Mouse (Mus musculus): ENCODE results near the gene Nfkb1. TPM values are rescaled to one million over a fixed set of nuclear protein-coding genes. Genes with fewer than 3 reads are reported as not detected.

Gene Nfkb1
- polyA plus RNA-seq, 1 experiment from 2014 or later: 6.8 TPM

DNA sequence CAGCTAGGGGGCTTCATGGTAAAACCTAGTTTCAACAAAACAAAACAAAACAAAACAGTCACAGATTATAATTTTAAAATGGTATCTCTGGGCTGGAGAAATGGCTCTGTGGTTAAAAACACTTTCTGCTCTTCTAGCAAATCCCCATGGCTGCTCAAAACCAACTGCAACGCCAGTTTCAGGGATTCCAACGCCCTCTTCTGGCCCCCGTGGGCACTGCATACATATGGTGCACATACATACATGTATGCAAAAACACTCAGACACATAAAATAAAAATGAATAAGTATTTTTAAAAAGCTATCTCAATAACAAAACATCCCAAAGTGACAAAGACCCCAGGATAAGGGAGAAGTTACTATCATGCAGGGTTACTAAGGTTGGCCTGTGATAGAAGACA lies 46.4 kb downstream of the Nfkb1 start:
- Histone ChIP-seq H3K9me3 (replicated peaks; ENCODE audit: control insufficient read depth, low read length, poor library complexity, severe bottlenecking) (no peaks in the 10 kb centered on the region), H3K4me3 (ENCODE audit: low read depth, low read length) (no peak overlapping the region), H3K9ac (ENCODE audit: low read depth, low read length) (no peak overlapping the region), H3K27me3 (ENCODE audit: control insufficient read depth, insufficient read depth, low read depth, low read length) (no peaks in the 10 kb centered on the region), H3K4me2 (ENCODE audit: low read length) (no peak overlapping the region), H3K4me1 (ENCODE audit: control insufficient read depth, insufficient read depth, low read length) (no peaks in the 10 kb centered on the region), H3K36me3 (ENCODE audit: control insufficient read depth, insufficient read depth, low read length) (no peaks in the 10 kb centered on the region), H3K27ac (ENCODE audit: low read length) (no peak overlapping the region)
- 96% methylated on average over 3 of the region's 3 CpGs for WGBS
- no peak for ATAC-seq

- H3K9ac ChIP-seq (ENCODE audit: low read depth, low read length): no peak overlapping the region
These were observed 49.8 kb downstream of the Nfkb1 start for GRCm38 (mm10) chr3:135641623-135641915.

DNA sequence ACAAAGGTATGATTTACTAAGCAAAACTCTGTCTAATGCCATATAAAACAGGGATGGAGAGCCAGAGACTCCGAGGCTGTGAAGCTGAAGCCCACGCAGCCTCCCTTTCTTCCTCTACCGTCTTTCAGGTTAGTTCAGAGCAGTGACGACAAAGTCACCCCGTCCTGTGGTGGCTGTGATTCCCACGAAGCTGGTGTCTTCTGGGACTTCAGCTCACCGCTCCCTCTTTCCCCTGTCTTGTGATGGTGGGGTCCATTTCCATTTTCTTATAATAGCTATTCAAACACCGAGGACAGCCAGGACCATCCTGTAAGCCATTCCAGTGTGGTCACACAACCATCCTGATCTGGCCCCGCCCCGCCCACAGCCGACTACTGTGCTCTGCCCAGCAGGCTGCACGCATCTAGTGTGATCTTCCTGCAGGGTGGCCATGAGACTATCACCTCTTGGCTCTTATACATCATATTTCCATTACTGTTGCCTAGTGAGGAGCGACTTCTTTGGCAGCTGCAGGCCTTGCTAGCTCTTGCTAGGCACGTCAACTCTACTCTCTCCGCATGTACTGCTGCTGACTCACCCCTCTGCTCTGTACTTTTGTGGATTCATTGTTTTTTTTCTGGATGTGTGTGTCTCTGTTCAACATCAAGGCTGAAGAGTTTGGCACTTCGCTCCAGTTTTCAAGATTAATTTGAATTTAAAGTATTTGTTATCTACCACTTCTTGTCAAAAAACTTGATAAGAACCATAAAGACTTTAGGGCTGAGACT lies 50.3 kb downstream of the Nfkb1 start:
- no peak for ATAC-seq
- Histone ChIP-seq H3K27ac (ENCODE audit: low read length) (no peak overlapping the region), H3K4me2 (ENCODE audit: low read length) (no peak overlapping the region), H3K9me3 (replicated peaks; ENCODE audit: control insufficient read depth, low read length, poor library complexity, severe bottlenecking) (no peaks in the 10 kb centered on the region), H3K9ac (ENCODE audit: low read depth, low read length) (no peak overlapping the region), H3K36me3 (ENCODE audit: control insufficient read depth, insufficient read depth, low read length) (no peaks in the 10 kb centered on the region), H3K4me3 (ENCODE audit: low read depth, low read length) (no peak overlapping the region), H3K4me1 (ENCODE audit: control insufficient read depth, insufficient read depth, low read length) (no peaks in the 10 kb centered on the region), H3K27me3 (ENCODE audit: control insufficient read depth, insufficient read depth, low read depth, low read length) (no peaks in the 10 kb centered on the region)
- 93% methylated on average over 16 of the region's 16 CpGs for WGBS

More at GRCm38 (mm10) chr3:135641623-135641915, 49.8 kb downstream of the Nfkb1 start:
- Histone ChIP-seq H3K9me3 (replicated peaks; ENCODE audit: control insufficient read depth, low read length, poor library complexity, severe bottlenecking) (no peaks in the 10 kb centered on the region), H3K4me2 (ENCODE audit: low read length) (no peak overlapping the region), H3K27me3 (ENCODE audit: control insufficient read depth, insufficient read depth, low read depth, low read length) (no peaks in the 10 kb centered on the region), H3K27ac (ENCODE audit: low read length) (no peak overlapping the region), H3K4me3 (ENCODE audit: low read depth, low read length) (no peak overlapping the region), H3K36me3 (ENCODE audit: control insufficient read depth, insufficient read depth, low read length) (no peaks in the 10 kb centered on the region), H3K4me1 (ENCODE audit: control insufficient read depth, insufficient read depth, low read length) (no peaks in the 10 kb centered on the region)
- ATAC-seq: peak; percentile 45; the same call in 1 of the 2 replicates
- WGBS: 84% methylated on average over 4 of the region's 4 CpGs

GRCm38 (mm10) chr3:135640203-135640602 lies 51.1 kb downstream of the Nfkb1 start:
- no peaks in the 10 kb centered on the region for H3K9me3 ChIP-seq (replicated peaks; ENCODE audit: control insufficient read depth, low read length, poor library complexity, severe bottlenecking)
- no peaks in the 10 kb centered on the region for H3K27me3 ChIP-seq (ENCODE audit: control insufficient read depth, insufficient read depth, low read depth, low read length)
- H3K4me3 ChIP-seq (ENCODE audit: low read depth, low read length): no peak overlapping the region
- ATAC-seq: no peak
- no peaks in the 10 kb centered on the region for H3K4me1 ChIP-seq (ENCODE audit: control insufficient read depth, insufficient read depth, low read length)
- 96% methylated on average over 5 of the region's 5 CpGs for WGBS
- no peak overlapping the region for H3K4me2 ChIP-seq (ENCODE audit: low read length)
- H3K36me3 ChIP-seq (ENCODE audit: control insufficient read depth, insufficient read depth, low read length): no peaks in the 10 kb centered on the region
- no peak overlapping the region for H3K27ac ChIP-seq (ENCODE audit: low read length)
- no peak overlapping the region for H3K9ac ChIP-seq (ENCODE audit: low read depth, low read length)

GRCm38 (mm10) chr3:135637592-135637991 lies 53.8 kb downstream of the Nfkb1 start:
- H3K27ac ChIP-seq (ENCODE audit: low read length): no peak overlapping the region

GRCm38 (mm10) chr3:135636454-135636853 lies 54.9 kb downstream of the Nfkb1 start:
- WGBS: 27% methylated on average over 14 of the region's 14 CpGs

More at GRCm38 (mm10) chr3:135637592-135637991, 53.8 kb downstream of the Nfkb1 start:
- H3K27me3 ChIP-seq (ENCODE audit: control insufficient read depth, insufficient read depth, low read depth, low read length): no peaks in the 10 kb centered on the region
- no peak overlapping the region for H3K4me3 ChIP-seq (ENCODE audit: low read depth, low read length)
- no peaks in the 10 kb centered on the region for H3K9me3 ChIP-seq (replicated peaks; ENCODE audit: control insufficient read depth, low read length, poor library complexity, severe bottlenecking)
- no peaks in the 10 kb centered on the region for H3K4me1 ChIP-seq (ENCODE audit: control insufficient read depth, insufficient read depth, low read length)
- no peak for ATAC-seq
- WGBS: 86% methylated on average over 5 of the region's 5 CpGs
- H3K36me3 ChIP-seq (ENCODE audit: control insufficient read depth, insufficient read depth, low read length): no peaks in the 10 kb centered on the region
- H3K9ac ChIP-seq (ENCODE audit: low read depth, low read length): no peak overlapping the region
- no peak overlapping the region for H3K4me2 ChIP-seq (ENCODE audit: low read length)

DNA sequence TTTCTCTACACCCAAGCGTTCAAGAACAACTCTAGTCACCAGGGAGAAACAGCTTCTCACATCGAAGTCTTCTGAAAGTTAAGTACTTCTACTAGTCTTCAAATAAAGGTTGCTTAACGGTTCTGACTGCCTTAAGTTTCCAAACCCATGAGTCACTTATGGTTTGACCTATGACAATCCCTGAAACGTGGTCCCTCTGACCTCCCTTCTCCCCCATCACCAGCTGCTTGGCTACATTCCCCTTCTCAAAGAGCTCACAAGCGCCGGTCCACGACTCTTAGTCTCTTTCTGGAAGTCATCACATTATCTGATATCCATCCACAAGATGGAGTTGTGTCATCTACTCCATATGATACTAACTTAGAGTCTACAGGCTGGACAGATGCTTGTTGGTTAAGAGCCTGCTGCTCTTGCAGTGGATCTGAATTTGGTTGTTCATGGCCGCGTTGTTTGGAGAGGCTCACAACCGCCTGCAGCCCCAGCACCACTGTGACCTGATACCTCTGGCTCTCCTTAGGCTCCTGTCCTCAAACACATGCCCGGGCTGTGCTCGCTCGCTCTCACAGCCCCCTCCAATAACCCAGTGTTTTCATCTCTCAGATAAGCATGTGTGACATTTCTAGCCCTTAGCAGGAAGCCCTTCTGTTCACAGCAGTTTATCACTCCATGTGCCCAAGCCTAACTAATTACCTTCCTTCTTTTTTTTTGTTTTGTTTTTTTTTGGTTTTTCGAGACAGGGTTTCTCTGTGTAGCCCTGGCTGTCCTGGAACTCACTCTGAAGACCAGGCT lies 55.5 kb downstream of the Nfkb1 start:
- no peaks in the 10 kb centered on the region for H3K9me3 ChIP-seq (replicated peaks; ENCODE audit: control insufficient read depth, low read length, poor library complexity, severe bottlenecking)
- no peak for ATAC-seq
- no peaks in the 10 kb centered on the region for H3K27me3 ChIP-seq (ENCODE audit: control insufficient read depth, insufficient read depth, low read depth, low read length)
- WGBS: 84% methylated on average over 14 of the region's 14 CpGs
- H3K9ac ChIP-seq (ENCODE audit: low read depth, low read length): no peak overlapping the region
- H3K4me2 ChIP-seq (ENCODE audit: low read length): no peak overlapping the region
- H3K36me3 ChIP-seq (ENCODE audit: control insufficient read depth, insufficient read depth, low read length): no peaks in the 10 kb centered on the region
- no peaks in the 10 kb centered on the region for H3K4me1 ChIP-seq (ENCODE audit: control insufficient read depth, insufficient read depth, low read length)
- no peak overlapping the region for H3K27ac ChIP-seq (ENCODE audit: low read length)
- H3K4me3 ChIP-seq (ENCODE audit: low read depth, low read length): no peak overlapping the region

More at GRCm38 (mm10) chr3:135636454-135636853, 54.9 kb downstream of the Nfkb1 start:
- H3K27ac ChIP-seq (ENCODE audit: low read length): no peak overlapping the region
- no peak overlapping the region for H3K4me3 ChIP-seq (ENCODE audit: low read depth, low read length)
- H3K36me3 ChIP-seq (ENCODE audit: control insufficient read depth, insufficient read depth, low read length): no peaks in the 10 kb centered on the region
- H3K4me2 ChIP-seq (ENCODE audit: low read length): no peak overlapping the region
- H3K4me1 ChIP-seq (ENCODE audit: control insufficient read depth, insufficient read depth, low read length): no peaks in the 10 kb centered on the region
- H3K9ac ChIP-seq (ENCODE audit: low read depth, low read length): no peak overlapping the region
- H3K27me3 ChIP-seq (ENCODE audit: control insufficient read depth, insufficient read depth, low read depth, low read length): no peaks in the 10 kb centered on the region
- H3K9me3 ChIP-seq (replicated peaks; ENCODE audit: control insufficient read depth, low read length, poor library complexity, severe bottlenecking): no peaks in the 10 kb centered on the region
- no peak for ATAC-seq

DNA sequence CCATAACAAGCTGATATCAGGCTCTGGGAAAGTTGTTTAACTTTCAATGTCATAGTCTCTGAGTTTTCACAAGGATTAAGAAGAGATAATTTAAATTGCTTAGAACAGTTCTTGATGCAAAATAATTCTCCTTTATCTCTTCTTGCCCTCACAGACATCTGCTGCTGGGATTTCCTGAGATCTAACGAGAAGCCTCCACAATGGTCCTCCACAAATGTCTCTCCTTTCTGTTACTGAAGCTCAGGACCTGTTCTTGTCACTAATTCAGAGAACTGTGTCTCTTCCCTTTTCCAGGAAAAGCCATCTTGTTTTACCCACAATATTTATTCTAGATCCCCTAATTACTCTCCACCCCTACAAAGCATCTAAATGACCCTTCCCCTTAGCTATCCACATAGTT lies 56.3 kb downstream of the Nfkb1 start:
- no peak for ATAC-seq
- no peaks in the 10 kb centered on the region for H3K9me3 ChIP-seq (replicated peaks; ENCODE audit: control insufficient read depth, low read length, poor library complexity, severe bottlenecking)
- WGBS: 88% methylated on average over 1 of the region's 1 CpGs
- no peaks in the 10 kb centered on the region for H3K27me3 ChIP-seq (ENCODE audit: control insufficient read depth, insufficient read depth, low read depth, low read length)
- H3K4me2 ChIP-seq (ENCODE audit: low read length): no peak overlapping the region
- no peak overlapping the region for H3K4me3 ChIP-seq (ENCODE audit: low read depth, low read length)
- H3K36me3 ChIP-seq (ENCODE audit: control insufficient read depth, insufficient read depth, low read length): no peaks in the 10 kb centered on the region
- no peak overlapping the region for H3K9ac ChIP-seq (ENCODE audit: low read depth, low read length)
- no peaks in the 10 kb centered on the region for H3K4me1 ChIP-seq (ENCODE audit: control insufficient read depth, insufficient read depth, low read length)
- H3K27ac ChIP-seq (ENCODE audit: low read length): no peak overlapping the region

DNA sequence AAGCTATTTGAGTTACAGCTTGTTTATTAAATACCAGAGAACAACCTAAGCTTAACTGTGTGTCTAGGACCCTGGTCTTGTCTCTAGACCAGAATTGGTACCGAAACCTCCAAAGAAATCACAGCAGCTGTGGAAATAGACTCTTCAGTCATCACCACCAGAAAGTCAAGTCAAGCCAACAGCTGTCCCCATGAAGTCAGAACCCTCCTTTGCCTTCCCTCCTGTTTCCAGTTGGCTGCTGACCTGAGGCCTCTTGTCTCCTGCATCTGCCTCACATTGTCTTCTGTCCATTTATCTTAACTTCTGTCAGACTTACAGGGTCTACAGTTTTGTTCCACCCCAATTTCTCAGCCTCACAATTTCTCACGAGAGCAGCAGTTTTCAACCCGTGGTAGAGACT lies 57.1 kb downstream of the Nfkb1 start:
- Histone ChIP-seq H3K27me3 (ENCODE audit: control insufficient read depth, insufficient read depth, low read depth, low read length) (no peaks in the 10 kb centered on the region), H3K4me3 (ENCODE audit: low read depth, low read length) (no peak overlapping the region), H3K9ac (ENCODE audit: low read depth, low read length) (no peak overlapping the region), H3K36me3 (ENCODE audit: control insufficient read depth, insufficient read depth, low read length) (no peaks in the 10 kb centered on the region), H3K4me1 (ENCODE audit: control insufficient read depth, insufficient read depth, low read length) (no peaks in the 10 kb centered on the region), H3K9me3 (replicated peaks; ENCODE audit: control insufficient read depth, low read length, poor library complexity, severe bottlenecking) (no peaks in the 10 kb centered on the region), H3K4me2 (ENCODE audit: low read length) (no peak overlapping the region), H3K27ac (ENCODE audit: low read length) (no peak overlapping the region)
- ATAC-seq: no peak
- 99% methylated on average over 3 of the region's 3 CpGs for WGBS

All from midbrain, embryonic 16.5 days (tissue).